Mouse (Mus musculus) forebrain, embryonic 12.5 days (tissue): ENCODE results near the gene Slc13a1. TPM values are rescaled to one million over a fixed set of nuclear protein-coding genes. Genes with fewer than 3 reads are reported as not detected.

ENCODE experiments used
- ATAC-seq: fragments of 200-750 bp; cut with Nextera tagmentation; 2 replicates; pipeline ENCODE4 v1.8.0; 2017; ENCODE audit warnings: moderate TSS enrichment; ENCODE audit not compliant: low FRiP score
- H3K27ac ChIP-seq: fragments of 300-500 bp; sonication (generic); 2 replicates; pipeline ENCODE4 v1.5.1; 2016; ENCODE audit warnings: mild to moderate bottlenecking
- H3K27me3 ChIP-seq: fragments of 300-500 bp; sonication (generic); 2 replicates; pipeline ENCODE4 v1.6.1; 2016; ENCODE audit warnings: mild to moderate bottlenecking
- H3K36me3 ChIP-seq: fragments of 300-500 bp; sonication (generic); replicated peaks from 2 replicates; pipeline ENCODE4 v1.6.1; 2016; ENCODE audit warnings: mild to moderate bottlenecking
- H3K4me1 ChIP-seq: fragments of 300-500 bp; sonication (generic); 2 replicates; pipeline ENCODE4 v1.6.1; 2016
- H3K4me2 ChIP-seq: fragments of 300-500 bp; sonication (generic); 2 replicates; pipeline ENCODE4 v1.6.1; 2016; ENCODE audit warnings: mild to moderate bottlenecking, moderate library complexity
- H3K4me3 ChIP-seq: fragments of 300-500 bp; sonication (generic); replicated peaks from 2 replicates; pipeline ENCODE4 v1.5.1; 2016; ENCODE audit warnings: mild to moderate bottlenecking
- H3K9ac ChIP-seq: fragments of 300-500 bp; sonication (generic); 2 replicates; pipeline ENCODE4 v1.6.1; 2016; ENCODE audit warnings: mild to moderate bottlenecking
- H3K9me3 ChIP-seq: fragments of 300-500 bp; sonication (generic); 2 replicates; pipeline ENCODE4 v1.6.1; 2016
- WGBS: fragments of 180-500 bp; shearing (Covaris S2); methylation state at CpG from one replicate; pipeline ENCODE4 v1.1.7; 2016; 5-methylcytosine and 5-hydroxymethylcytosine counted together
- microRNA-seq: library from miRNA; unstranded; fragments of <30 nt; microRNA quantifications from one replicate; pipeline ENCODE4, GENCODE M21; 2017
- polyA plus RNA-seq: library from polyadenylated mRNA; unstranded; fragments of >200 nt; fragmentation: Nextera tagmentation; extraction: Ambion mirVana; gene quantifications from 2 replicates; pipeline ENCODE4 v1.2.1, GENCODE M21; 2016

Gene Slc13a1
- polyA plus RNA-seq, 1 experiment from 2014 or later: 0.11 TPM

DNA sequence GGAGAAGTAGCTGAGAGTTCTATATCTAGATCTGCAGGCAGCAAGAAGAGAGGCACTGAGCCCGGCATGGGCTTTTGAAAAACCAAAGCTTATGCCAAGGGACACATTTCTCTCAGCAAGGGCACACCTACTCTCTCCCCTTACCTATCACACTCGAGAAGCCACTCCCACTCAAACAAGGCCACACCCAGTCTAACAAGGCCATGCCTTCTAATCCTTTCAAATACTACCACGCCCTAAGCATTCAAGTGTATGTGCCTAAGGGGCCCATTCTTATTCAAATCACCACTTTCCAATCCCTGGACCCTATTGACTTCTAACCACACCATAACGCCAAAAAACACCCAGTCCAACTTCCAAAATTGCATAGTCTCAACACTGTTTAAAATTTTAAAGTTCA, 112.8 kb downstream of the Slc13a1 start:
- H3K4me1 ChIP-seq: no peaks in the 10 kb centered on the region
- H3K9ac ChIP-seq: no peak overlapping the region
- no peak overlapping the region for H3K27ac ChIP-seq
- H3K27me3 ChIP-seq: no peaks in the 10 kb centered on the region
- H3K4me3 ChIP-seq: no peak overlapping the region
- H3K9me3 ChIP-seq: no peaks in the 10 kb centered on the region
- 88% methylated on average over 4 of the region's 4 CpGs for WGBS
- no peak for ATAC-seq
- H3K36me3 ChIP-seq: no peaks in the 10 kb centered on the region
- H3K4me2 ChIP-seq: no peak overlapping the region

DNA sequence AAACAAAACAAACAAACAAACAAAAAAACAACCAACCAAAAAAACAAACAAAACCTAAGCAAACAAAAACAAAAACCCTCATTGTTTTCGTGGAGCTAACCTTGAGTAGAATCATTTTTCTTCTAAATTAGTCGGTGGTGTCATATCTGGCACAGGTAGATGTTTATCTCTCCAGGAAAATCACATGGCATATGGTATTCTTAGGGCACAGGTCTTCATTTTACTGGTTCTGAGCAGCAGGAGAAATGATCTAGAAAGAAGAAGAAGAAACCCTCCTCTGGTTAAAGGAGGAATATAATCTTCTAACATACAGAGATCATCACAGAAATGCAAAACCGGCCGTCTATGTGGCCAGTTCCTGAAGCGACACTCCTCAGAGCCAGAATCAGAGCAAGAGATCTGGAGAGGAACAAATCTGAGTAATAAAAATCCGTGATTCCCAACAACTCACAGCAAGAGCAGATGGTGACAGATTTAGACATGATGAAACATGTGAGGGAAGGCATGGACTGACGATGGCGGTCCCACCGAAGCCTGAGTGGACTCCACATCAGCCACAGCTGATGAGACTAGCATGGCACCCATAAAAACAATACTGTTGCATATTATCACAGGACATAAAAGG, 113.7 kb downstream of the Slc13a1 start:
- Histone ChIP-seq H3K9ac (no peak overlapping the region), H3K9me3 (no peaks in the 10 kb centered on the region), H3K4me1 (no peaks in the 10 kb centered on the region), H3K4me2 (no peak overlapping the region), H3K36me3 (no peaks in the 10 kb centered on the region), H3K27me3 (no peaks in the 10 kb centered on the region), H3K27ac (no peak overlapping the region), H3K4me3 (no peak overlapping the region)
- 91% methylated on average over 9 of the region's 9 CpGs for WGBS
- ATAC-seq: no peak

DNA sequence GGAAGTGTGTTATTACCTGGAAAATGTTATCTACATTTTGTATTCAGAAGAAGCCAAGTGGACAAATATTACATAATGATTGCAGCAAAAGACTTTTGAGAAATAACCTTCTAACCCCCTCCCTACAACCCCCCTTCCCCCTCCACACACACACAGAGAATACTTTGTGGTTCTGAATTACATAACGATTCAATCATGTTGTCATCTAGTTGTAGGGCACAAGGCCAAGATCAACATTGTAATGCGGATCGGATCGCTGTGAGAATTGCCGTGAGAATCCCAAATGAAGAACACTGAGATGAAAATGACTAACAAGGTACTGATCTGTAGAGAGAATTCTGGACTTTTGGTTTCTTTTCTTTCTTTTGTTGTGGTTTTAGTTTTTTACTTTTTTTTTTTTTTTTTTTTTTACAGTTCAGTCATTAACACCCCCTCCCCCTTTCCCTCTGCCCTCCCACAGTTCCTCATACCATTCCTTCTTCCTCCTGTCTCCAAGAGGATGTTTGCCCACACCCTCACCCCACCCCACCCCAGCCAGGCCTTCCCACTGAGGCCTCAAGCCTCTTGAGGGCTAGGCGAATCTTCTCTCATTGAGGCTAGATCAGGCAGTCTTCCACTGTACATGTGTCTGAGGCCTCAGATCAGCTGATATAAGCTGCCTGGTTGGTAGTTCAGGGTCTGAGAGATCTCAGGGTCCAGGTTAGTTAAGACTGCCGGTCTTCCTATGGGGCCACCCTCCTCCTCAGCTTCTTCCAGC, 120.7 kb downstream of the Slc13a1 start:
- Histone ChIP-seq H3K9ac (no peak overlapping the region), H3K9me3 (no peaks in the 10 kb centered on the region), H3K4me1 (no peaks in the 10 kb centered on the region), H3K36me3 (no peaks in the 10 kb centered on the region), H3K4me3 (no peak overlapping the region), H3K4me2 (no peak overlapping the region), H3K27me3 (no peaks in the 10 kb centered on the region), H3K27ac (no peak overlapping the region)
- no peak for ATAC-seq
- WGBS: 69% methylated on average over 7 of the region's 7 CpGs

DNA sequence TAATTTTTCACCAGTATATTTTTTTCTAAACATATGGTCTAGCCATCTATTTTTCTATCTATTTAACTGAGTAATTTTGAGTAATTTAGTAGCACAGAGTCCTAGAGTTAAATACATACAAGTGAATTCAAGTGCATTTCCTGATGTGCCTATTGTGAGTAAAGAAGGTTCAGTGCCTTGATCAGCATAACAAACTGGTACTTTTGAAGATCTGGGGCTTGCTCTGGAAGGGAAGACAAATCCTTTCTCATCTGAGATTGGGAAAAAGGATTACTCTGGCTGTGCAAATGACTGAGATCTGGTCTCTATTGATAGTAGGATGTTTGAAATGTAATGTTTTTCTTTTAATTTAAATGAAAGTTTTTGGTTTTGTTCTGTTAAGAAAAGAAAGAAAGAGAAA, 124.4 kb downstream of the Slc13a1 start:
- Histone ChIP-seq H3K9ac (no peak overlapping the region), H3K4me3 (no peak overlapping the region), H3K9me3 (no peaks in the 10 kb centered on the region), H3K27ac (no peak overlapping the region), H3K4me1 (no peaks in the 10 kb centered on the region), H3K4me2 (no peak overlapping the region), H3K27me3 (no peaks in the 10 kb centered on the region), H3K36me3 (no peaks in the 10 kb centered on the region)
- ATAC-seq: no peak

Small RNA genes within 50 kb of the gene (microRNA-seq; reads per million reads assigned to microRNA genes)
- gene Gm26386: not detected

Other genes with a start within 250 kb of the Slc13a1 start
- not detected in 2 replicates for gene Tas2r118, start 198.0 kb downstream of the Slc13a1 start, polyA plus RNA-seq